Mouse (Mus musculus) testis, adult 2 months (tissue): Measurements from ENCODE around the gene Tgfbr1.

Source experiments
- CTCF ChIP-seq: fragments of 200-500 bp; IDR thresholded peaks from 2 replicates; pipeline ENCODE4 v1.5.1; 2012; ENCODE audit warnings: low read depth, mild to moderate bottlenecking, inconsistent platforms, low read length, moderate library complexity; ENCODE audit not compliant: control insufficient read depth, insufficient read depth, insufficient replicate concordance
- POLR2A ChIP-seq: fragments of 200-500 bp; IDR thresholded peaks from 2 replicates; pipeline ENCODE4 v1.6.1; 2012; ENCODE audit warnings: low read depth, mild to moderate bottlenecking, inconsistent platforms, low read length, moderate library complexity; ENCODE audit not compliant: control insufficient read depth

- no peak for TF ChIP-seq CTCF
- TF ChIP-seq POLR2A = no peak
These were observed 78.1 kb downstream of the Tgfbr1 start for GRCm38 (mm10) chr4:47431081-47431480.
